Mouse (Mus musculus) C2C12 (cell line): ENCODE data around the gene Lpp. TPM values are rescaled to one million over a fixed set of nuclear protein-coding genes. Genes with fewer than 3 reads are reported as not detected.
A peak's percentile ranks its signal among the peaks of the same experiment; 100 is the strongest.

Experiments
- H3K27me3 ChIP-seq: one replicate; pipeline ENCODE4 v1.6.1; 2011; ENCODE audit not compliant: control insufficient read depth, insufficient read depth, insufficient read length
- H3K36me3 ChIP-seq: one replicate; pipeline ENCODE4 v1.6.1; 2011; ENCODE audit not compliant: control insufficient read depth, insufficient read depth
- H3K4me3 ChIP-seq: one replicate; pipeline ENCODE4 v1.5.1; 2011; ENCODE audit warnings: mild to moderate bottlenecking, control low read depth; ENCODE audit not compliant: poor library complexity, insufficient read depth, severe bottlenecking
- H3K79me2 ChIP-seq: one replicate; pipeline ENCODE4 v1.6.1; 2011; ENCODE audit not compliant: control insufficient read depth, insufficient read depth
- H3K79me3 ChIP-seq: one replicate; pipeline ENCODE4 v1.6.1; 2011; ENCODE audit warnings: low read depth, control low read depth
- H3ac ChIP-seq: one replicate; pipeline ENCODE3; 2011; ENCODE audit warnings: low read depth; ENCODE audit not compliant: control insufficient read depth, insufficient read length
- CEBPB ChIP-seq: IDR thresholded peaks from one replicate; pipeline ENCODE4 v1.6.1; 2011; ENCODE audit warnings: low read depth, mild to moderate bottlenecking, control low read depth, moderate library complexity
- CTCF ChIP-seq: IDR thresholded peaks from one replicate; pipeline ENCODE4 v1.5.1; 2011; ENCODE audit not compliant: control insufficient read depth, insufficient read depth, insufficient read length
- FOSL1 ChIP-seq: IDR thresholded peaks from one replicate; pipeline ENCODE4 v1.8.0; 2011; ENCODE audit warnings: mild to moderate bottlenecking, low read length; ENCODE audit not compliant: poor library complexity, insufficient read depth, severe bottlenecking
- MAX ChIP-seq: IDR thresholded peaks from one replicate; pipeline ENCODE4 v1.6.1; 2011; ENCODE audit warnings: mild to moderate bottlenecking, control low read depth
- MYOD1 ChIP-seq: IDR thresholded peaks from one replicate; pipeline ENCODE4 v1.6.1; 2011; ENCODE audit warnings: low read depth; ENCODE audit not compliant: control insufficient read depth, insufficient read length
- MYOG ChIP-seq: IDR thresholded peaks from one replicate; pipeline ENCODE4 v1.6.1; 2011; ENCODE audit not compliant: control insufficient read depth, insufficient read length; ENCODE audit errors: extremely low read depth
- USF1 ChIP-seq: IDR thresholded peaks from one replicate; pipeline ENCODE4 v1.6.1; 2011; ENCODE audit warnings: low read depth, mild to moderate bottlenecking, control low read depth, moderate library complexity
- polyA plus RNA-seq: library from polyadenylated mRNA; unstranded; fragments of >200 nt; fragmentation: generic; extraction: Trizol; gene quantifications from one replicate; pipeline ENCODE4 v1.2.1, GENCODE M21; 2012; ENCODE audit warnings: missing spikeins

Lpp gene
- polyA plus RNA-seq, 1 experiment: 9.6 TPM

GRCm38 (mm10) chr16:24901139-24901859, 508.0 kb downstream of the Lpp start:
- no peaks in the 10 kb centered on the region for H3K79me2 ChIP-seq
- H3K79me3 ChIP-seq: no peaks in the 10 kb centered on the region
- no peak for TF ChIP-seq FOSL1
- TF ChIP-seq MYOD1: no peak
- no peak for TF ChIP-seq USF1
- TF ChIP-seq MAX: no peak
- TF ChIP-seq MYOG: no peak
- TF ChIP-seq CTCF: no peak
- TF ChIP-seq CEBPB: no peak
- H3K27me3 ChIP-seq: no peaks in the 10 kb centered on the region
- H3ac ChIP-seq: no peak overlapping the region
- H3K36me3 ChIP-seq: no peaks in the 10 kb centered on the region
- no peak overlapping the region for H3K4me3 ChIP-seq

GRCm38 (mm10) chr16:24902111-24902510, 508.8 kb downstream of the Lpp start:
- TF ChIP-seq MAX: no peak
- no peak for TF ChIP-seq MYOD1
- no peak for TF ChIP-seq MYOG
- no peak for TF ChIP-seq FOSL1
- no peak for TF ChIP-seq CTCF
- no peak for TF ChIP-seq USF1
- no peak for TF ChIP-seq CEBPB
- no peaks in the 10 kb centered on the region for H3K36me3 ChIP-seq
- no peaks in the 10 kb centered on the region for H3K79me3 ChIP-seq

GRCm38 (mm10) chr16:24908926-24909325, 515.6 kb downstream of the Lpp start:
- Histone ChIP-seq H3K79me2 (peaks cover 12% of the 10 kb centered on the region), H3K79me3 (no peaks in the 10 kb centered on the region), H3K27me3 (no peaks in the 10 kb centered on the region), H3K4me3 (no peak overlapping the region), H3K36me3 (no peaks in the 10 kb centered on the region), H3ac (no peak overlapping the region)
- no peak for TF ChIP-seq MAX
- TF ChIP-seq MYOG: no peak
- no peak for TF ChIP-seq FOSL1
- no peak for TF ChIP-seq USF1
- TF ChIP-seq MYOD1: no peak
- TF ChIP-seq CEBPB: no peak

More at GRCm38 (mm10) chr16:24902111-24902510, 508.8 kb downstream of the Lpp start:
- H3K79me2 ChIP-seq: no peaks in the 10 kb centered on the region
- no peak overlapping the region for H3ac ChIP-seq
- no peaks in the 10 kb centered on the region for H3K27me3 ChIP-seq
- H3K4me3 ChIP-seq: no peak overlapping the region

- Histone ChIP-seq H3K36me3 (no peaks in the 10 kb centered on the region), H3K79me3 (no peaks in the 10 kb centered on the region), H3K79me2 (peaks cover 19% of the 10 kb centered on the region), H3K27me3 (no peaks in the 10 kb centered on the region), H3K4me3 (no peak overlapping the region), H3ac (no peak overlapping the region)
- no peak for TF ChIP-seq MAX
- no peak for TF ChIP-seq MYOD1
- TF ChIP-seq CTCF: no peak
- peak; percentile 17 for TF ChIP-seq CEBPB
- no peak for TF ChIP-seq FOSL1
Observed at GRCm38 (mm10) chr16:24910321-24910720, 517.0 kb downstream of the Lpp start.

GRCm38 (mm10) chr16:24910834-24911233, 517.5 kb downstream of the Lpp start:
- Histone ChIP-seq H3K79me2 (peaks cover 19% of the 10 kb centered on the region), H3K79me3 (no peaks in the 10 kb centered on the region), H3K27me3 (no peaks in the 10 kb centered on the region), H3K4me3 (no peak overlapping the region), H3ac (no peak overlapping the region), H3K36me3 (no peaks in the 10 kb centered on the region)
- TF ChIP-seq CTCF (no peak), FOSL1 (no peak), USF1 (no peak), CEBPB (no peak), MAX (no peak), MYOG (no peak), MYOD1 (peak; percentile 75)
